Mouse (Mus musculus) MEL (cell line): Measurements from ENCODE around the gene 2610318N02Rik. TPM values are rescaled to one million over a fixed set of nuclear protein-coding genes. Genes with fewer than 3 reads are reported as not detected.

Experiments used
- DNase-seq: peaks from one replicate; pipeline ENCODE4 v3.0.0; 2011; ENCODE audit warnings: low read depth, low spot score
- H3K27ac ChIP-seq: 2 replicates; pipeline ENCODE4 v1.5.1; 2012; ENCODE audit warnings: low read depth, mild to moderate bottlenecking, control low read depth, low read length, moderate library complexity; ENCODE audit not compliant: control insufficient read depth
- H3K27me3 ChIP-seq, 2 experiments: fragments of 150-350 bp in 1 of 2; sonication (generic) in 1 of 2; 2 replicates each; pipeline ENCODE4 v1.6.1; 2012; ENCODE audit warnings: low read length in 2 of 2, mild to moderate bottlenecking in 2 of 2, improper control_type of control experiment in 1 of 2, moderate library complexity in 1 of 2; ENCODE audit not compliant: insufficient read depth in 2 of 2, control insufficient read depth in 1 of 2
- H3K36me3 ChIP-seq, 2 experiments: 2 replicates each; pipeline ENCODE4 v1.6.1; 2012 to 2014; ENCODE audit warnings: low read length in 2 of 2, improper control_type of control experiment in 1 of 2, inconsistent platforms in 1 of 2, mild to moderate bottlenecking in 1 of 2; ENCODE audit not compliant: insufficient read depth in 2 of 2, control insufficient read depth in 1 of 2
- H3K4me1 ChIP-seq, 2 experiments: fragments of 150-350 bp in 1 of 2; sonication (generic) in 1 of 2; 2 replicates each; pipeline ENCODE4 v1.6.1; 2012; ENCODE audit warnings: low read length in 2 of 2, improper control_type of control experiment in 1 of 2, mild to moderate bottlenecking in 1 of 2; ENCODE audit not compliant: insufficient read depth in 2 of 2, control insufficient read depth in 1 of 2
- H3K4me3 ChIP-seq, 2 experiments: fragments of 150-350 bp in 1 of 2; sonication (generic) in 1 of 2; 2 replicates each; pipeline ENCODE4 v1.5.1; 2012; ENCODE audit warnings: low read depth in 2 of 2, low read length in 2 of 2, mild to moderate bottlenecking in 2 of 2, moderate library complexity in 2 of 2, control low read depth in 1 of 2, improper control_type of control experiment in 1 of 2; ENCODE audit not compliant: control insufficient read depth in 1 of 2, insufficient read depth in 1 of 2
- H3K79me2 ChIP-seq: 2 replicates; pipeline ENCODE4 v1.6.1; 2012; ENCODE audit warnings: mild to moderate bottlenecking, low read length, moderate library complexity; ENCODE audit not compliant: control insufficient read depth, poor library complexity, insufficient read depth
- H3K9ac ChIP-seq: 2 replicates; pipeline ENCODE4 v1.6.1; 2012; ENCODE audit warnings: low read depth, mild to moderate bottlenecking, control low read depth, low read length, moderate library complexity; ENCODE audit not compliant: control insufficient read depth, poor library complexity, severe bottlenecking
- H3K9me3 ChIP-seq: fragments of 150-350 bp; sonication (generic); replicated peaks from 2 replicates; pipeline ENCODE4 v1.6.1; 2012; ENCODE audit warnings: mild to moderate bottlenecking, low read length, improper control_type of control experiment, moderate library complexity; ENCODE audit not compliant: insufficient read depth
- CHD2 ChIP-seq: IDR thresholded peaks from 2 replicates; pipeline ENCODE4 v1.6.1; 2011; ENCODE audit warnings: low read length, improper control_type of control experiment
- CTCF ChIP-seq, 3 experiments: IDR thresholded peaks in 2 of 3; conservative IDR thresholded peaks in 1 of 3; 2 replicates each; pipeline ENCODE4 v1.5.1; 2011 to 2012; ENCODE audit warnings: low read length in 3 of 3, low read depth in 2 of 3, mild to moderate bottlenecking in 2 of 3, improper control_type of control experiment in 1 of 3, inconsistent platforms in 1 of 3, mixed read lengths in 1 of 3, moderate library complexity in 1 of 3; ENCODE audit not compliant: control insufficient read depth in 1 of 3, insufficient read depth in 1 of 3, poor library complexity in 1 of 3, severe bottlenecking in 1 of 3
- ELF1 ChIP-seq: IDR thresholded peaks from 2 replicates; pipeline ENCODE4 v1.6.1; 2014; ENCODE audit warnings: low read depth, mild to moderate bottlenecking, inconsistent platforms, low read length, improper control_type of control experiment, moderate library complexity
- EP300 ChIP-seq, 2 experiments: IDR thresholded peaks; 2 replicates each; pipeline ENCODE4 v1.6.1; 2011; ENCODE audit warnings: improper control_type of control experiment in 2 of 2, low read length in 2 of 2, low read depth in 1 of 2, mild to moderate bottlenecking in 1 of 2
- ETS1 ChIP-seq: IDR thresholded peaks from 2 replicates; pipeline ENCODE4 v1.6.1; 2012; ENCODE audit warnings: low read depth, mild to moderate bottlenecking, inconsistent platforms, low read length, improper control_type of control experiment, moderate library complexity
- GABPA ChIP-seq: IDR thresholded peaks from 2 replicates; pipeline ENCODE4 v1.6.1; 2012; ENCODE audit warnings: low read depth, mild to moderate bottlenecking, inconsistent platforms, low read length, improper control_type of control experiment, moderate library complexity
- GATA1 ChIP-seq: IDR thresholded peaks from 2 replicates; pipeline ENCODE4 v1.6.1; 2011; ENCODE audit warnings: low read depth, low read length, improper control_type of control experiment
- HCFC1 ChIP-seq: IDR thresholded peaks from 2 replicates; pipeline ENCODE4 v1.6.1; 2012; ENCODE audit warnings: low read depth, mild to moderate bottlenecking, inconsistent platforms, low read length, improper control_type of control experiment, moderate library complexity
- JUND ChIP-seq: IDR thresholded peaks from 2 replicates; pipeline ENCODE4 v1.6.1; 2011; ENCODE audit warnings: low read depth, mild to moderate bottlenecking, improper control_type of control experiment, low read length
- MAX ChIP-seq: IDR thresholded peaks from 2 replicates; pipeline ENCODE4 v1.6.1; 2011; ENCODE audit warnings: low read length, improper control_type of control experiment
- MAZ ChIP-seq: IDR thresholded peaks from 2 replicates; pipeline ENCODE4 v1.6.1; 2012; ENCODE audit warnings: low read depth, mild to moderate bottlenecking, inconsistent platforms, low read length, improper control_type of control experiment
- MEF2A ChIP-seq: IDR thresholded peaks from 2 replicates; pipeline ENCODE4 v1.6.1; 2014; ENCODE audit warnings: low read depth, mild to moderate bottlenecking, inconsistent platforms, low read length, improper control_type of control experiment; ENCODE audit not compliant: poor library complexity, insufficient replicate concordance, severe bottlenecking; ENCODE audit errors: extremely low read depth
- MXI1 ChIP-seq: IDR thresholded peaks from 2 replicates; pipeline ENCODE4 v1.6.1; 2011; ENCODE audit warnings: mild to moderate bottlenecking, low read depth, low read length, improper control_type of control experiment
- MYB ChIP-seq: IDR thresholded peaks from 2 replicates; pipeline ENCODE4 v1.6.1; 2011; ENCODE audit warnings: mild to moderate bottlenecking, low read depth, low read length, improper control_type of control experiment
- MYC ChIP-seq: IDR thresholded peaks from 2 replicates; pipeline ENCODE4 v1.6.1; 2011; ENCODE audit warnings: low read depth, mild to moderate bottlenecking, low read length, improper control_type of control experiment, moderate library complexity
- NELFE ChIP-seq: IDR thresholded peaks from 2 replicates; pipeline ENCODE4 v1.6.1; 2011; ENCODE audit warnings: low read depth, low read length, improper control_type of control experiment
- NRF1 ChIP-seq: IDR thresholded peaks from 2 replicates; pipeline ENCODE4 v1.6.1; 2014; ENCODE audit warnings: low read depth, mild to moderate bottlenecking, inconsistent platforms, low read length, improper control_type of control experiment, moderate library complexity; ENCODE audit not compliant: poor library complexity, insufficient read depth, severe bottlenecking
- POLR2A ChIP-seq, 2 experiments: IDR thresholded peaks; 2 replicates each; pipeline ENCODE4 v1.6.1; 2011 to 2012; ENCODE audit warnings: low read length in 2 of 2, mild to moderate bottlenecking in 2 of 2, control low read depth in 1 of 2, improper control_type of control experiment in 1 of 2, low read depth in 1 of 2, moderate library complexity in 1 of 2; ENCODE audit not compliant: control insufficient read depth in 1 of 2, insufficient read depth in 1 of 2, poor library complexity in 1 of 2
- POLR2AphosphoS2 ChIP-seq: IDR thresholded peaks from 2 replicates; pipeline ENCODE4 v1.6.1; 2011; ENCODE audit warnings: low read length, improper control_type of control experiment
- POLR2AphosphoS5 ChIP-seq: IDR thresholded peaks from 2 replicates; pipeline ENCODE4 v1.6.1; 2012; ENCODE audit warnings: low read depth, borderline replicate concordance, mild to moderate bottlenecking, inconsistent platforms, low read length, moderate library complexity, mixed read lengths
- RAD21 ChIP-seq: IDR thresholded peaks from 2 replicates; pipeline ENCODE4 v1.6.1; 2011; ENCODE audit warnings: mild to moderate bottlenecking, low read depth, low read length, improper control_type of control experiment
- RCOR1 ChIP-seq: IDR thresholded peaks from 2 replicates; pipeline ENCODE4 v1.6.1; 2012; ENCODE audit warnings: low read depth, mild to moderate bottlenecking, inconsistent platforms, low read length, improper control_type of control experiment
- SMC3 ChIP-seq: IDR thresholded peaks from 2 replicates; pipeline ENCODE4 v1.6.1; 2011; ENCODE audit warnings: low read depth, low read length, improper control_type of control experiment
- TAL1 ChIP-seq: IDR thresholded peaks from 2 replicates; pipeline ENCODE4 v1.6.1; 2012; ENCODE audit warnings: mild to moderate bottlenecking, inconsistent platforms, low read length, moderate library complexity, mixed read lengths
- TBP ChIP-seq: IDR thresholded peaks from 2 replicates; pipeline ENCODE4 v1.8.0; 2011; ENCODE audit warnings: low read depth, low read length, improper control_type of control experiment
- USF1 ChIP-seq: IDR thresholded peaks from 2 replicates; pipeline ENCODE4 v1.6.1; 2014; ENCODE audit warnings: low read depth, mild to moderate bottlenecking, inconsistent platforms, low read length, improper control_type of control experiment, moderate library complexity
- USF2 ChIP-seq, 2 experiments: IDR thresholded peaks; 2 replicates each; pipeline ENCODE4 v1.6.1; 2011 to 2012; ENCODE audit warnings: improper control_type of control experiment in 2 of 2, low read length in 2 of 2, borderline replicate concordance in 1 of 2, inconsistent platforms in 1 of 2, low read depth in 1 of 2, mild to moderate bottlenecking in 1 of 2; ENCODE audit not compliant: insufficient read depth in 1 of 2
- polyA plus RNA-seq, 2 experiments: library from polyadenylated mRNA; stranded (reverse) in 1 of 2; unstranded in 1 of 2; fragments of >175 nt in 1 of 2; fragments of >200 nt in 1 of 2; gene quantifications; 2 replicates each; pipeline versions ENCODE4 v1.2.1 to v1.2.4; 2012; ENCODE audit warnings: low replicate concordance in 2 of 2, low read depth in 1 of 2; ENCODE audit not compliant: insufficient read length in 2 of 2, insufficient read depth in 1 of 2, missing spikeins in 1 of 2
- total RNA-seq: library from RNA; depleted of rRNA; stranded (reverse); fragments of 300-350 nt; gene quantifications from 2 replicates; pipeline ENCODE4 v1.2.3, GENCODE M21; 2012

The 2610318N02Rik gene
- total and polyA plus RNA-seq, 3 experiments, result 23.8 to 80.6 TPM; not detected in 1

GRCm38 (mm10) chr16:17132906-17133200 is 7.9 kb upstream of the 2610318N02Rik start:
- Histone ChIP-seq H3K36me3 (peaks cover 0 to 2% of the 10 kb centered on the region in 2 experiments; a peak in 2 of 4 replicates), H3K4me1 (peaks cover 0 to 15% of the 10 kb centered on the region in 2 experiments; a peak in 2 of 4 replicates), H3K27ac (peak overlapping the region; percentile 75), H3K9me3 (no peaks in the 10 kb centered on the region), H3K4me3 (peak overlapping the region; percentile 58 to 70), H3K27me3 (no peaks in the 10 kb centered on the region), H3K79me2 (peaks cover 16% of the 10 kb centered on the region), H3K9ac (peak overlapping the region; percentile 78)
- DNase-seq, result peak; percentile 76
- no peak for TF ChIP-seq MAX
- TF ChIP-seq USF1, result no peak
- TF ChIP-seq POLR2AphosphoS2, result no peak
- no peak for TF ChIP-seq JUND
- TF ChIP-seq MYB, result no peak
- no peak for TF ChIP-seq NRF1
- TF ChIP-seq GABPA, result no peak
- TF ChIP-seq TBP, result no peak
- no peak for TF ChIP-seq MEF2A
- no peak for TF ChIP-seq ETS1
- no peak for TF ChIP-seq EP300 (IDR thresholded peaks at IDR 0.05; ENCODE audit: low read depth in 1 of 2, low read length in 2 of 2)

GRCm38 (mm10) chr16:17132089-17132905 is 7.3 kb upstream of the 2610318N02Rik start, which contains the start of gene Sdf2l1:
Sdf2l1 (minus strand) TSS chr16:17132383.
- Histone ChIP-seq H3K79me2 (peaks cover 16% of the 10 kb centered on the region), H3K36me3 (peaks cover 0 to 2% of the 10 kb centered on the region in 2 experiments; a peak in 2 of 4 replicates), H3K27ac (peak within 1 kb of the TSS; percentile 75), H3K4me3 (peak within 1 kb of the TSS; percentile 84 to 85), H3K9me3 (no peaks in the 10 kb centered on the region), H3K9ac (peak within 1 kb of the TSS; percentile 84), H3K4me1 (peaks cover 0 to 15% of the 10 kb centered on the region in 2 experiments; a peak in 2 of 4 replicates), H3K27me3 (no peaks in the 10 kb centered on the region)
- peak; percentile 99 for DNase-seq
- TF ChIP-seq MXI1 (peak; percentile 73; the same call in 1 of the 2 replicates), ETS1 (0 out of 2 replicates have a peak, but pooled peaks have one; percentile 43), MEF2A (no peak), ELF1 (peak; percentile 72; the same call in 1 of the 2 replicates), NELFE (peak; percentile 92), USF2 (IDR thresholded peaks at IDR 0.05; ENCODE audit: borderline replicate concordance in 1 of 2, insufficient read depth in 1 of 2, low read depth in 1 of 2, low read length in 2 of 2) (no peak), SMC3 (peak; percentile 8; the same call in 1 of the 2 replicates), GATA1 (no peak), GABPA (no peak), RCOR1 (peak; percentile 73; the same call in 1 of the 2 replicates), TBP (peak; percentile 91), EP300 (IDR thresholded peaks at IDR 0.05; ENCODE audit: low read depth in 1 of 2, low read length in 2 of 2) (peak in 1 of 2 experiments; percentile 35; a peak in 1 of 4 replicates), NRF1 (peak; percentile 47), CTCF (IDR thresholded peaks at IDR 0.05 in 2 of 3, conservative IDR thresholded peaks at IDR 0.05 in 1 of 3; ENCODE audit: control insufficient read depth in 1 of 3, insufficient read depth in 1 of 3, low read depth in 2 of 3, low read length in 3 of 3, poor library complexity in 1 of 3, severe bottlenecking in 1 of 3) (peak in 2 of 3 experiments; percentile 40 to 41; a peak in 3 of 6 replicates), HCFC1 (peak; percentile 73), MAX (peak; percentile 57), POLR2AphosphoS5 (no peak), MAZ (0 out of 2 replicates have a peak, but pooled peaks have one; percentile 53), TAL1 (no peak), POLR2A (IDR thresholded peaks at IDR 0.05; ENCODE audit: control insufficient read depth in 1 of 2, insufficient read depth in 1 of 2, low read depth in 1 of 2, low read length in 2 of 2, poor library complexity in 1 of 2) (peak; percentile 58 to 93; a peak in 2 of 4 replicates), CHD2 (peak; percentile 53; the same call in 1 of the 2 replicates), MYC (peak; percentile 58), RAD21 (no peak)
